In genomic region chr6:49209881-49210854, GRCm38 (mm10) we compare ENCODE assay signal across 8 mouse cellular contexts. TPM values are rescaled to one million over a fixed set of nuclear protein-coding genes. Genes with fewer than 3 reads are reported as not detected.
DNase-seq lines count a peak whose midpoint lies in the region; ATAC-seq and TF ChIP-seq lines count a peak whose summit lies in the region.
"Had no signal": no experiment of that assay in that cellular context is flagged by ENCODE, and none has a peak within 500 bp of the region (broad histone marks: within the 10 kb centered on the region; RNA-seq: fewer than 3 reads in every experiment).

No protein-coding gene starts in this region.

- H3K27me3 ChIP-seq in G1E (ENCODE audit: insufficient read depth, low read length) = no peaks in the 10 kb centered on the region
- no peaks in the 10 kb centered on the region for H3K27me3 ChIP-seq in hindbrain, embryonic 13.5 days

- peak overlapping the region; percentile 49 for H3K9ac ChIP-seq in hindbrain, embryonic 13.5 days

- WGBS in hindbrain, embryonic 13.5 days = 11% methylated on average over 14 of the region's 14 CpGs

- no peak for DNase-seq in G1E (ENCODE audit: low spot score)
- DNase-seq in embryo, embryonic 10 days (ENCODE audit: low spot score) = peak; percentile 87
- peak; percentile 76 for DNase-seq in liver
- peak; percentile 39 for DNase-seq in retina, postnatal 1 day
- DNase-seq in left cerebral cortex, adult 8-10 months (ENCODE audit: low spot score in 2 of 2) = no peak
- DNase-seq in cerebellum, adult 9-10 months = no peak

- H3K4me2 ChIP-seq in hindbrain, embryonic 13.5 days = peak overlapping the region; percentile 50

- TF ChIP-seq CTCF in G1E (IDR thresholded peaks at IDR 0.05; ENCODE audit: low read depth, low read length) = no peak

- H3K4me3 ChIP-seq in G1E (ENCODE audit: low read depth, low read length) = peak overlapping the region; percentile 58
- peak overlapping the region; percentile 22 for H3K4me3 ChIP-seq in hindbrain, embryonic 13.5 days
- H3K4me3 ChIP-seq: heart, adult 2 months had no signal

- H3K36me3 ChIP-seq in G1E (replicated peaks) = peaks cover 59% of the 10 kb centered on the region
- peaks cover 11% of the 10 kb centered on the region for H3K36me3 ChIP-seq in hindbrain, embryonic 13.5 days

- ATAC-seq in G1E (ENCODE audit: extremely low read depth, insufficient number of reproducible peaks, low FRiP score, poor library complexity, severe bottlenecking) = no peak
- no peak for ATAC-seq in hindbrain, embryonic 13.5 days (ENCODE audit: low FRiP score)

- no peaks in the 10 kb centered on the region for H3K9me3 ChIP-seq in G1E (replicated peaks)
- H3K9me3 ChIP-seq in hindbrain, embryonic 13.5 days = no peaks in the 10 kb centered on the region

- H3K27ac ChIP-seq in hindbrain, embryonic 13.5 days = 0 out of 2 replicates have a peak overlapping the region, but pooled peaks have one; percentile 30
- H3K27ac ChIP-seq: heart, adult 2 months had no signal

- peaks cover 62% of the 10 kb centered on the region for H3K4me1 ChIP-seq in G1E (ENCODE audit: insufficient read depth, low read depth, low read length)
- H3K4me1 ChIP-seq in hindbrain, embryonic 13.5 days (replicated peaks) = peaks cover 49% of the 10 kb centered on the region

RNA-seq across cellular contexts. Expression of gene Igf2bp3, which starts 4.6 kb away (rescaled TPM):
- 50.9 and 56.3 TPM in 2 replicates for total RNA-seq in G1E (2014; fragmentation: Nextera tagmentation)
- 36.1 and 41.2 TPM in 2 replicates for total RNA-seq in G1E (2017)
- polyA plus RNA-seq in G1E (2012) = 18.5 and 25.9 TPM in 2 replicates
- 43.7 and 45.0 TPM in 2 replicates for polyA plus RNA-seq in hindbrain, embryonic 13.5 days (2015; fragmentation: Nextera tagmentation; extraction: Ambion mirVana)
- not detected for total RNA-seq in left cerebral cortex, adult 8-10 months (2022)
- total RNA-seq: heart, adult 2 months had no signal
- polyA plus RNA-seq: heart, adult 2 months had no signal

RNA-seq across cellular contexts. Expression of gene Tra2a, which starts 53.7 kb away (rescaled TPM):
- total RNA-seq in G1E (2014; fragmentation: Nextera tagmentation) (174 and 194 TPM in 2 replicates), G1E (2017) (130 and 160 TPM in 2 replicates)
- 20.8 and 35.7 TPM in 2 replicates for polyA plus RNA-seq in G1E (2012)
- 133 and 143 TPM in 2 replicates for polyA plus RNA-seq in hindbrain, embryonic 13.5 days (2015; fragmentation: Nextera tagmentation; extraction: Ambion mirVana)
- total RNA-seq in left cerebral cortex, adult 8-10 months (2022) = 10 to 100 TPM; 45.2 to 57.3 (median 55.6) TPM

Comparison
In these comparisons a context has a peak if more than half of its experiments do, and no peak if none do; other contexts are left out.
1. DNase-seq: peak in embryo, embryonic 10 days (single experiment), liver (single experiment) and retina, postnatal 1 day (single experiment); none in G1E (single experiment), left cerebral cortex, adult 8-10 months (0 of 2) and cerebellum, adult 9-10 months (single experiment).
2. RNA of gene Igf2bp3, which starts 4.6 kb away (total RNA-seq): 36.1 to 56.3 TPM in G1E; not detected in left cerebral cortex, adult 8-10 months; every median in the first group is over 10 times any median in the second.